Mouse (Mus musculus) cortical plate, adult 2 months (tissue): ENCODE measurements at regions not wholly inside any gene's neighbourhood (a gene's known extent, or its start where the extent isn't known, plus 50 kb on each side); places are given as distances from the start of the nearest gene placed in this dataset.

Experiments
- CTCF ChIP-seq: fragments of 200-500 bp; IDR thresholded peaks from 2 replicates; pipeline ENCODE4 v1.5.1; 2011; ENCODE audit warnings: mild to moderate bottlenecking, control low read depth, low read length; ENCODE audit not compliant: insufficient read depth; ENCODE audit errors: extremely low read depth
- POLR2A ChIP-seq: fragments of 200-500 bp; IDR thresholded peaks from 2 replicates; pipeline ENCODE4 v1.6.1; 2011; ENCODE audit warnings: mild to moderate bottlenecking, low read length, control low read depth; ENCODE audit not compliant: insufficient read depth; ENCODE audit errors: extremely low read depth

DNA sequence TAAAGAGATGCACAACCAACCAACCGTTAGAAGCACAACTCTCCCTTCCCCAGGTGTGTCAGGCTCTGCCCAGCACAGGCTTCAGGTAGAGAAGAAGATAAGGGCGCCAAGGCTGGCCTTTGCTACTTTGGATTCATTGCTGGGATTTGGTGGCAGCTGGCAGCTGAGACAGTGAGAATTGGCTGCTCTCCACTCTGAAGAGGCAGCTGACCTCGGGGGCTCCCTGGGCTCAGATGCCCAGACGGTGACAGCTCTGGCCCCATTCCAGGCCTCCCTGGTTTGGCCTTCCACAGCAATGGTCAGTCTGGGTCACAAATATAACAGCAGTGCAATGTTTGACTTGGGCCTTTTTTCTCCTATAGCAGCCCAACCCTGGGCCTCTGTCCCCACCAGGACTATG is 411.9 kb downstream of the Bcor start:
- TF ChIP-seq POLR2A (no peak), CTCF (no peak)
